Mouse (Mus musculus) gonadal fat pad, adult 2 months (tissue): ENCODE data around the gene Olfr1157. TPM values are rescaled to one million over a fixed set of nuclear protein-coding genes. Genes with fewer than 3 reads are reported as not detected.

Experiments used
- DNase-seq: peaks from one replicate; pipeline ENCODE4 v3.0.0-alpha.2; 2012; ENCODE audit warnings: low read depth
- polyA plus RNA-seq: library from polyadenylated mRNA; depleted of rRNA; stranded (reverse); fragments of >200 nt; gene quantifications from 2 replicates; pipeline ENCODE4 v1.2.3, GENCODE M21; 2012; rRNA removed

Olfr1157 gene
- polyA plus RNA-seq = not detected in 2 replicates

DNA sequence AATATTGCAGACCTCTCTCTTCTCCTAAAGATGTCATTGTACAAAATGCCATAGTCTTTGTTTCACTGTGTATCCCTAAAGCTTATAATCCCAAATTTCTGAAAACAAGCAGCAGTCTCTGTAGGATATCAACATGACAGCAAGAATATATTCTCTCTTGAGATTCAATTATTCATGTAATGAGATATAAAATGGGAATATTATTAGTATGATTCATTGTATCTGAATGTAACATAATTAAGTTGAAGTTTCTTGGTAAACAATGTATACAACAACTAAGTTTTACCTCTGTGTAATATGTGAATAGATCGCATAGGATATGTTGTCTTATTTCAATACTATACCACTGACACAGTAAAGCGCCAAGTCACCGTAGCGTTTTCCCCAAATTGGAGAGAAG, at the start of gene Olfr1157:
Gene Olfr1157 (minus strand): TSS at position 101 of the 400 bp plus-strand sequence.
- no peak for DNase-seq

DNA sequence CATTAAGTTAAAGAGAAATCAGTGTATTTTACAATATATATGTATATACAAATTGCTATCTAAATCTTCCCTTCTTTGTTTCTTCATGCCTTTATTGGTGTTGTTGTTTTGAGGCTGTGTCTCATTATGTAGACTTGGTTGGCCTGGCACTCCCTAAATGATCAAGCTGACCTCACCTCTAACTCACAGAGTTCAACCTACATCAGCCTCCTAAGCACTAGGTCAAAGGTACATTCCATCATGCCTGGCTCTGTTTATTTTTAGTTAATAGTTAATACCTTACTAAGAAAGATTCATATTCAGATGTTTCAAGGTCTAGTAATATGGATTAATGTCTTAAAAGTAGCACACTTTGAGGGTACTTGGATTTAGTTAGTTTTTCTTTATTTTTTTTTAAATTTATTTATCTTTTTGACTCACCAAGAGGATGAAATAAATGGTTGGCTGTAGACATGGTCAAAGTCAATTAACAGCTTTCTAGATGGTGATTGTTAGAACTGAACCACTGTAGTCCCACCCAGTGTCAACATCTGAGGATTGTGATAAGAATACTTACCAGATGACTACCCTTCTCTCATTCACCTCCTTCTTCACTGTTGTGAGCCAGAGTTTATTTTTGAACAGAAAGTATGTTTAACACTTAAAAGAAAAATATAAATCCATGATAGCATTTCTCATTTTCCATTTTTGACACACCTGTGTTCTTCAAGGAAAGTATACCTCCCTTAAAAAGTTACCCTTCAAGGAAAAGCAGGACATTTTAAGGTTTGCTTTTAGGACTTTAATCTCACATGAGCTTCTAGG, 39.6 kb upstream of the Olfr1157 start, which contains the start of gene Olfr1160:
Gene Olfr1160 (minus strand): TSS at position 754 of the 804 bp plus-strand sequence.
- DNase-seq = no peak

DNA sequence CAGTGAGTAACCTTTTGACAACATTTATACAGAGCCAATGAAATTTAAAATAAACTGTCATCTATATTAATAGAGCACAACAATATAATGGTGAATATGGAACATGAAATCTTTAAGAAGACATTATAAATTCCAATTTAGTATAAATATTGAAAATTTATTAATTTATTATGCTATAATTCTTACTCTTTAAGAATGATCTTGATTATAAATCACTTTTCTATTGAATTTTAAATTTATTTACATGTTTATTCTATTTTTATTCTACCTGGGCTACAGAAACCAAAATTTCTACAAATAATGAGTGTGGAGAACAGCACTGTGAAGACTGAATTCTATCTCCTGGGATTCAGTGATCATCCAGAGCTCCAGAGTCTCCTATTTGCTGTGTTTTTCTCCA, 21.7 kb upstream of the Olfr1157 start, which contains the start of gene Olfr1158:
Gene Olfr1158 (plus strand): TSS at position 301 of the 400 bp plus-strand sequence.
- DNase-seq = no peak

DNA sequence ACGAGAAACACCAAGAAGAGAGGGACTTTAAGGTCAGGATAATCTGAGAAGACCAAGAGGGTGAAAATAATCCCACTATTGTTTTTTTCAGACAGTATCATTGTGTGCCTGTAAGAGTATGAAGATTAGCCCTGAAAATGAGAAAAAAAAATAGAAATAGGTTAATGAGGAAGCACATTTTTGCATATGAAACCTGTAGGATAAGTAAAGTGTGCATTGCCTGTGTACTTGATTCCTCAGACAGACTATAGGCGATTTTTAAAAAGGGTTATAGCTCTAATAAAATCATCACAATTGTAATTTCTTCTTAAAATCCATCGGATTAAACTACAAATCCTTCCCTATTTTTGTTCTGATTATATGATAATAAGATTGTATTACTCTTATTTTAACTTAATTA, 6.5 kb upstream of the Olfr1157 start, which contains the start of gene Olfr74:
Gene Olfr74 (minus strand): TSS at position 101 of the 400 bp plus-strand sequence.
- no peak for DNase-seq

DNA sequence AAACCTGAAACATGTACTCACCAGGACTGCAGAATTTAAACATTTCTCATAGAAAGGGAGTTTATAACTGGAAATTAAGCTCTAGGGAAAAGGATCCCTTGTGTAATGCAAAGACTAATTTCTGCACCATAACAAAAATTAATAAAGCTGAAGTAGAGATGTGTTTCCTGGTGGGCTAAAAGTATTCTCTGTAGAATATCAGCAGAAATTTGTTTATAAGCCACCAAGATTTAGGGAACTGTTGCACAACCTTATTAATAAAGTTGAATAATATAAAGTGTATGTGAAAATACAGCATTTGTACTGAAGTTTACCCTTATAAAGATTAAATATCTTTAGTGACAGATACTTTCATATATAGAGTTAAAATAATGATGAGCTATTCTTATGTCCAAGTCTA, 15.1 kb downstream of the Olfr1157 start, which contains the start of gene Olfr1156:
Gene Olfr1156 (minus strand): TSS at position 101 of the 400 bp plus-strand sequence.
- no peak for DNase-seq

DNA sequence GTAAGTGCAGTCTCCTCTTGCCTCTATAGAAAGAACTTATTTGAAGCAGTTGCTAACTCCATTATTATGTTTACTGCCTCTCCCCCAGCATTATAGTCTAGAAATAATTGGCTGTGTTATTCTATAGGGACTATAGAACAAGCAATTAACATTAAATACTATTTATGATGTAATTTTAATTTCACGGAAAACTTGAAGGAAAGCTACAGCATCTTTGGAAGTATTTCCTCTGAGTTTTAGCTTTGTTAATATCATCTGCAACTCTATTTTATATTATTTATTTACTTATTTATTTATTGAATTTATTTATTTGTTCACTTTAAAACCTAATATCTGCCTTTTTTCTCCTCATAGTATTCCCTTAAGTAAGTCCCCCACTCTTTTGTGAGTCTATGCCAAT, 23.1 kb downstream of the Olfr1157 start, which contains the start of gene Olfr1155:
Gene Olfr1155 (minus strand): TSS at position 101 of the 400 bp plus-strand sequence.
- DNase-seq = no peak

Other genes with a start within 250 kb of the Olfr1157 start
- not detected in 2 replicates for gene Olfr1138, start 228.3 kb downstream of the Olfr1157 start, polyA plus RNA-seq
- not detected in 2 replicates for gene Olfr1140, start 224.5 kb downstream of the Olfr1157 start, polyA plus RNA-seq
- gene Olfr1141, start 214.3 kb downstream of the Olfr1157 start, polyA plus RNA-seq = not detected in 2 replicates
- not detected in 2 replicates for gene Olfr152, start 188.8 kb downstream of the Olfr1157 start, polyA plus RNA-seq
- not detected in 2 replicates for gene Olfr1143, start 167.7 kb downstream of the Olfr1157 start, polyA plus RNA-seq
- not detected in 2 replicates for gene Olfr1145, start 158.5 kb downstream of the Olfr1157 start, polyA plus RNA-seq
- gene Olfr1148, start 137.8 kb downstream of the Olfr1157 start, polyA plus RNA-seq = not detected in 2 replicates
- not detected in 2 replicates for gene Olfr1150-ps1, start 124.3 kb downstream of the Olfr1157 start, polyA plus RNA-seq
- not detected in 2 replicates for gene Olfr1151, start 112.4 kb downstream of the Olfr1157 start, polyA plus RNA-seq
- not detected in 2 replicates for gene Olfr1152, start 101.8 kb downstream of the Olfr1157 start, polyA plus RNA-seq
- gene Olfr1153, start 73.3 kb downstream of the Olfr1157 start, polyA plus RNA-seq = not detected in 2 replicates
- gene Olfr1154, start 63.1 kb downstream of the Olfr1157 start, polyA plus RNA-seq = not detected in 2 replicates
- not detected in 2 replicates for gene Olfr1155, start 23.2 kb downstream of the Olfr1157 start, polyA plus RNA-seq
- gene Olfr1156, start 15.2 kb downstream of the Olfr1157 start, polyA plus RNA-seq = not detected in 2 replicates
- not detected in 2 replicates for gene Olfr74, start 6.4 kb upstream of the Olfr1157 start, polyA plus RNA-seq
- gene Olfr1158, start 21.8 kb upstream of the Olfr1157 start, polyA plus RNA-seq = not detected in 2 replicates
- not detected in 2 replicates for gene Olfr1160, start 40.0 kb upstream of the Olfr1157 start, polyA plus RNA-seq
- not detected in 2 replicates for gene Olfr1161, start 54.5 kb upstream of the Olfr1157 start, polyA plus RNA-seq
- gene Olfr73, start 69.4 kb upstream of the Olfr1157 start, polyA plus RNA-seq = not detected in 2 replicates
- gene Olfr1162, start 82.8 kb upstream of the Olfr1157 start, polyA plus RNA-seq = not detected in 2 replicates
- not detected in 2 replicates for gene Olfr1163, start 103.5 kb upstream of the Olfr1157 start, polyA plus RNA-seq
- gene Olfr1164, start 125.7 kb upstream of the Olfr1157 start, polyA plus RNA-seq = not detected in 2 replicates
- not detected in 2 replicates for gene Olfr1166, start 160.0 kb upstream of the Olfr1157 start, polyA plus RNA-seq
- not detected in 2 replicates for gene Olfr1167, start 186.9 kb upstream of the Olfr1157 start, polyA plus RNA-seq
- gene Olfr1168, start 213.6 kb upstream of the Olfr1157 start, polyA plus RNA-seq = not detected in 2 replicates